Mouse (Mus musculus) spleen, postnatal 4 days (tissue): ENCODE data around the gene Agbl3.

Experiments used
- DNase-seq, 2 experiments: peaks; one replicate each; pipeline ENCODE4 v3.0.0; 2022; ENCODE audit warnings: low spot score in 2 of 2

Agbl3 gene

DNA sequence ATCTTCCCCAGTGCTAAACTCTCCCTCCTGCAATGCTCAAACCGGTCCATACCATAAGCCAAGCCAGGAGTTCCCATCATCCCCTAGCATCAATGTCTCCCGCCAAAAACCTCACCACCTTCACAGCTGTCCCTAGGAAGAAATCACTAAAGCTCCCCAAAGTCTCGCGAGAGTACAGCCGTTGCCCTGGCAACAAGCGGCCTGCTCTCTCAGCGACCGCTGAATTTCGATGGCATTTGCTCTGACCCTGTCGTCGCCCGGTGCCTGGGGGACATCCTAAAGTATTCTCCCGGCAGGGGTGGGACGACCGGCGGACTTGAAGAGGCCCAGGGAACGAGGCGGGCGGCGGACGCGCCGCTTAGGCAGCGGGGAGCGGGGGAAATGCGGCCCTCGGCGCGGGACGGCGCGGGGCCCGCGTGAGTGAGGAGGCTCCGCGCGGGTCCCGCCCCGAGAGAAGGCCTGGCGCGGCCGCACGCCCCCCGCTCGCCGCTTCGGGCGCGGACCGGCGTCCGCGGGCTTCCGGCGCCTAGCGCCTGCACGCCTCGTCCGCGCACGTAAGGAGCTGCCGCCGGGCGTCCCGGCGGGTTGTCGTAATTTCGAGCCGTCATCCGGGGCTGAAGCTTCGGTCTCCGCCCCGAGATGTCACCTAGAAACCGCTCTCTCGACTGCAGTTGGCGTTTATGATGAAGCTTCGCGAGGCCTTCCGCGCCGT lies at the start of gene Agbl3:
Gene Agbl3, plus strand, starts transcription at position 202 of the 712 bp plus-strand sequence.
- DNase-seq, result peak; percentile 94 to 98

DNA sequence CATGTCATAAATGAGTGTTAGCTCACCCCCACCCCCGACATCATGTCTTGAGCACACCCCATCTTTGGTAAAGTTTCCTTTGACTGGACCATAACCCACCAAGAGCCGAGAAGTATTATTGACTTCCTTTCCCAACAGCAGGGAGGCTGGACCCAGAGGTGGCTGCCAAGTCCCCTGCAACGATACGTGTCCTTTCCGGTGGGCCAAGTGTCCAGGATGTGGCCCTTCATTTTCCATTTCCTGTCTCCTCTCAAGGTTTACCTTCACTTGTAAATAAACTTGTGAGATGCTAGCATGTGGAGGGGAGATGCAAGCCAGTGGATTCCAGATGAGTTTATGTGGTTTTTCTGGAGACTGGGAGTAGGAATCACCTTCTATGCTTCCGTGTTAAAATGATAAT lies 49.2 kb upstream of the Agbl3 start:
- no peak for DNase-seq

DNA sequence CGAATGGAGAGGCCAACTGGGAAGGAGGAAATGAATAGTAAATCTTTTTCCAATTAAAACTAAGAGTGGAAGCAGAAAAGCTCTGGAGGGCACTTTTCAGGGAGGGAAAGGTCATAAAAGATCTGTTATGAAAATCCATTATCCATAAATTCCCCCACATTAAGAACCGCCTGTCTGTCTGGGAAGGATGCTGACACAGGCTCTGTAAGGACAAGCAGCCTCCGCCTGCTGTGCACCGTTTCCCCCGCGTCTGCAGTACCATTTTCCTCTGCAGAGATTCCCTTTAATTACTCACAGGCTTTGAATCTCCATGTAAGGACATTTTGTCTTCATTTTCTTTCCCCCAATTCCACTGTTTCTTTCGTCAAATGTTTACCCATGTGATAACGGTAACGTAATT lies 48.7 kb upstream of the Agbl3 start:
- no peak for DNase-seq

DNA sequence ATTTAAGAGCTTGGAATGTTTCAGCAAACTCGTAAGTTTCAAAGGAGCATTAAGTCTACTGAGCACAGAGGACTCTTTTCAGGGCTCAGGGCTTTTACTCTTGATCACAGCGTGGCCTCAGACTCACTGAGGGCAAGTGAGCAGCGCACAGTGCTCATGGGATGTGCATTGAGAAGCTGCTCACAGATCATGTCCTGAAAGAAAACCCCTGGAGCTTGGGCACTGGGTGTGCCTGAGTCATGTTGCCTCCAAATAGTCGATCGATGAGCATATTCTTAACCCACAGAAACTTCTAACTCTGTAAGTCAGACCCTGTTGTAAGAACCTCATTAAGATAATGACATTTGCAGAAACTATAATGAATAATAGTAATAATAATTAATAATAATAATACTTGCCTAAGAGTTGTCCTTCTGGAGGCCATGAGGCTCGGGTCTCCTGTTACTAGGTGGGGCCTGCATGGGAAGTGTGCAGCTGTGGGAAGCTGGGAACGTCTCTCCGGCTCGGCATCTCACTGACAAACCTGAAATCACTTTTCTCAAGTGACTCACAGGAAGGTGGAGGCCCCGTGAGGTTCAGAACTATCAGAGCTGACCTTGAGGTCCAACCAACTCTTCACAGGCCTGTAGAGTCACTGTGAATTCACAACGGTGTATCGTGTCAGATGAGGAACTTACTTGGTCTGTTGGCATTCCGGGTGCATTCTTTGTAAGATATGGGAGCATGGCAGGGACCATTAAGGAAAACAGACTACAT lies 45.1 kb upstream of the Agbl3 start:
- DNase-seq, result no peak

DNA sequence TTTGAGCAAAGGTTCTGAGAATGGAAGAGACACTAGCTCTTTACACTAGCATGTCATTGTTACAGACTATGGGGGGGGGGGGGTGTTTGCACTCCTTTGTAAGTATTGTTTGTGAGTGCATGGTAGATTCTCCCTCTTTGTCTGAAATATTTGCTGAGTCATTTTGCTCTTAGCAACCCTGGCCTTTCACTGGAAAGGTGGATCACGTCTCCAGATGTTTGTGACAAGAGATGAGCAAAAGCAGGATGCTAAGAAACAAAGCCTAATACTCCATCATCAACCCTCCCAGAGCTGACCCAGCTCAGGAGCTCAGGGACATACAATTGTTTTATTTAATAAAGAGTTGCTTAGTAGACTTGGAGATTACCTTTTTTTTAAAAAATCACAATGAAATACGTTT lies 43.3 kb upstream of the Agbl3 start:
- DNase-seq, result no peak

DNA sequence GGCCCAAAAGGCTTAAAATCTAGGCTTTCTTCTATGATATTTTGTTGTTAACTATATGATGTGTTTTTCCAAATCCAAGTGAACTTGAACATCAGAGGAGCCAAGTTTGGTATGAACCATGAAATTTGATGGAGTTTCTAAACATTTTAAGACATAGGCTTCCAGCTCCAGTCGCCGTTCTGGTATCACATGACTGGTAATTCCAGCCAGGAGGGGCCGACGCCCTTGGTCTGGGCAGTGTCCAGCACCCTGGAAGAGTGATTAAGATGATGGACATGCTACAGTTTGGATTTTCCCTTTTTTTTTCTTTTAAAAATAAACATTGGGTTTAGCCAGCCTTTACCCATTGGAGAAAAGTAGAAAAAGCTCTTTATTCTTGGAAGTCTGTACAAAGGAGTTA lies 36.3 kb upstream of the Agbl3 start:
- no peak for DNase-seq

DNA sequence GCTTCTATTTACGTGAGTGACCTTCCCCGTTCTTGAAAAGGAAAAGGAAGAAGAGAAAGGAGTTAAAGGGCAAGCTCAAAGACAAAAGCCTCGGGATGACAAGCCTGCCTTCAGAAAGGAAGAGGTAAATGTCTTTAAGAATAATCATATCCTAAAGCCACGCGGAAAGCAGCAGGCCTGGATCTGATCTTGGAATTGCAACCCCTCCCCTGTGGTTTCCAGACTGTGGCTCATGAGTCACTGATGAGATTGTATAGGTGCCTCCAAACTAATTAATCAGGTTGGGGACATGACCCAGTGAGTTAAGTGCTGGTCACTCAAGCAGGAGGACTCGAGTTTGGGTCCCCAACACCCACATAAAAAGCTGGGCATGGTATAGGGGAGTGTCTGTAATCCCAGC lies 32.4 kb upstream of the Agbl3 start:
- no peak for DNase-seq

DNA sequence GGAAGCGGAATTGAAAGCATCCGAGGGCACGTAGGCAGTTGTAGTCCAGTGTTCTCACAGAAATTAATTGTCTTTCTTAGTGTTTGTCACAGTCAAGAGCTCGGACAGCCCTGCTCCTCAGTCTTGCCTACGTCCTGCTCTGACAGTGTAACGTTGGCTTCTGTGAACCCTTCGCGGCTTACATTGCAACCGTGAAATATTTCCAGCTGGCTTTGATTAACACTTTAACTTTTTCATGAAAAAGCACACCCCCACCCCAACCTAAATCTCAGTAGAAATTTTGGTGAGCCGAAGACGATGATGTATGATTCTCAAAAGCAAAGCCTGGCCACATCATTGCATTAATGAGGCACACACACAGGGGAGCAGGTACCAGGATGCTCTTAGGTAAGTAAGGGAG lies 31.7 kb upstream of the Agbl3 start:
- DNase-seq, result no peak

DNA sequence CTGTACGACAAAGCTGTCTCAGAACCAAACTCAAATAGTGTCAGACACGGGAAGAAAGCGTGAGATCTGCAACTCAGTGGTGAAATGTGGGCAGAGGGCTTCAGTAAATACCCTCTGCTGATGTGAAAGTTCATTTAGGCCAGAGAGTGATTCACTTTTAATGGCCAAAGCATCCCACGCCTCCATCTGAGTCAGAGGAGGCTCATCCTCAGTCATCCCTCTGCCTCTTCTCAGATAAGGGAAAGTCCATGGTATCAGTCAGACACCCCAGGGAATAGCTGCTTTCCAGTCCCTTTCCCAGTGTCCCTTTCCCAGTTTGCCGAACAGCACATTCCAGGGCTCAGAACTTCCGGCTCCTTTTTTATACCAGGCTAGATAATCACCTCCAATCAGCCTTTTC lies 30.7 kb upstream of the Agbl3 start:
- no peak for DNase-seq

DNA sequence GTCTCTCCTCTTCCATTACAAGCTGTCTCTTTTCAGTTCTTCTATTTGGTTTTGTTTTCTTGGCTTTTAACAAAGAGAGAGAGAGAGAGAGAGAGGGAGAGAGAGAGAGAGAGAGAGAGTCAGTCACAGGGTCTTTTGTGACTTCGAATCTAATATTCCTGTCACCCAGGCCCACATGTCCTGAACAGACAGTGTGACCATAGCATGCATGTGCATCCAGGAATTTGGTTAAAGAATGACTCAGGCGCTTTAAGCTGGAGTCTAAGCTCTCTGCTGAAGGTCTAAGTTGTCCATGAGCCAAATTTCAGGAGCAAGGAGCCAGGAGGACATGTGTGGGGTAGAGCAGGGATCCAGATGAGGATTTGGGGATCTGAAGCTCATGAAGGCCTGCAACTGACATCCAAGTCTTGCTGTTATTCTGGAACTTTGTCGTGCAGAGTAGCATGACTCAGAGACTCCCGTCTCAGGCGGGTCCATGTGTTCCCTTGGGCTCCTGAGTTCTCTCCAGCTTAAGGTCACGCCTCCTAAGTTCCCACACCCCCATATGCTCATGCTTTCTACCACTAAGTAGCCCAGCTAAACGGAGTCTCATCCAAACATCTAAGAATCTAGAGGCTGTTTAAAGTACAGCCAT lies 29.6 kb upstream of the Agbl3 start:
- no peak for DNase-seq

DNA sequence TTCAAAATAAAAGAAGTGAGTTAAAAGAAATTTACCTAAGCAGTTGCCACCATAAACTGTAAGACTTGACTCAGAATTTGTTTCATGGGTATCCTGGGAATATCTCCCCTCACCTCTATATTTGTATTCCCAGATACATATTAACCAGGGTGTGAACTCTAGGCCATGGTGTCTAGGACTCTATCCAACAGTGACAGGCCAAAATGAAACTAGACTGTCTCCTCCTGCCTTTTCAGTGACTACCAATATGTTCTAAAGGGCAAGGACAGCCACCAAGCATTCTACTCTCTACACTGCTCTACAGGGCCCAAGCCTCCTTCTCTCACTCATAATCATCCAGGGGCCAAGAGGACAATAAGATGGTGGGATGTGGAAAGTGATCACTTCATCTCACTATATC lies 28.6 kb upstream of the Agbl3 start:
- DNase-seq, result no peak

DNA sequence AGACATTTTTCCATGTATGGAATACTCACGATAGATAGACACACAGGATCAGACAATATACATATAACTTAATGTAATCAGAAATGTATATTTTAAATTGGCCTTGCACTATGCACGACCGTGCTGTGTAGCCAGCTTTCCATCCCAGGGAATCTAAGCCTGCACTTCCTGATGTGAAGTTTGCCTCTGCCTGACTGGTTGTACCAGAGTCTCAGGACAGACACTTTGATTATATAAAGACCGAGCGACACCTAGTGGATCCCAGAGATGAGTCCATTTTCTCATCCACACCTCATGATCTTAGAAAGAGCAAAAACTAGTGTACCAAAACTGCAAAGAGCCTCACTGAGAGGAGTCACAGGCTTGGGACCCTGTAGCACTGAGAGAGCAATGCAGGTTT lies 25.8 kb upstream of the Agbl3 start:
- DNase-seq, result no peak

DNA sequence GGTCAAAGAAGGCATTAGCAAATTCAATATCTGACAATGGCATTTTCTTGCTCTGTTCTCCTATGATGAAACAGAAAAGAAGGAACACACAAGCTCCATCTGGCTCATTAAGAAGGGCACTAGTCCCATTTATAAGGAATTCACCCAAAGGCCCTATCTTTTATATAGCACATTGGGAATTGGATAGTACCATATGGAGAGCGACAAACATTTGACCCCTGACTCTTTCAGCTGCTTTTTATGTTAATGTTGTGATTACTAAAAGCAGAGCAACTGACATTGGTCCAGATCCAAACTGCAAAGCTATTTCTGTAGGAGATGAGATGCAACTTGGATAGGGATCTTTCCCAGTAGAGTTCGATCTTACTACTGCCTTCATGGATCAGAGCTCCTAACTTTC lies 21.9 kb upstream of the Agbl3 start:
- no peak for DNase-seq

DNA sequence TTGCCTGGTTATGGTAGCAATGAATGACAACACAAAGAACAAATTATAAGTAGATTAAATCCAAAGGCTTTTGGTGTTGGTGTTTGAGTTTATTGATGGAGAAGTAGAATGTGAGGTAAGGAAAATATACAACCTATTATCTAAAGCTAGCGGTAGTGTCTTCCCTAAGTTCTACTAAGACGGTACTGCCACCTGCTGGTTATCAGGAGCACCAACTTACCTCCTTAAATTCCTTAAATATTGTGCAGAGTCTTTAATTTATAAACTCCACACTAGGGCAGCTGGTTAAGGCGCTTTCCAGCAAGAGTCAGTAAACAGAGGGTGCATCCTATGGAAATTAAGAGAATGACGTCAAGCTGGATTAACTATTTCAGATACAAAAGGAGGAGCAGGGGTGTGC lies 20.2 kb upstream of the Agbl3 start:
- peak in 1 of 2 experiments; percentile 25 for DNase-seq

DNA sequence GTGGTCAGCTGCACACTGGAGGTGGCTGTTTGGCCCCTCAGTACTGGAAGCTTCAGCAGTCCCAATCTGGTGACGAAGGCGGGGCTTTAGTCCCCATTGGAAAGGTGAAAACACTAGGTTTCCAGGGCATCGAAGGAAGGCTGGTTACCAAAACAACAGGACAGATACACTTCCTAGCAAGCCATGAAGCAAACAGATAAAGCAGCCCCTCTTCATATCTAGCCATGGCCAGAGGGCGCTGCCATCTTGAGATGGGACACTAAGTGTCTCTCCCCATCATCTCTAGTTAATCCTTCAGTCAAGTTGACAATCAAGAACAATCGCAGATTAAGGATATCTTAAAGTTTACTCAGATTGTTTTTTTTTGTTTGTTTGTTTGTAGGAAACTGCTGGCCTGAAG lies 14.5 kb upstream of the Agbl3 start:
- DNase-seq, result no peak

DNA sequence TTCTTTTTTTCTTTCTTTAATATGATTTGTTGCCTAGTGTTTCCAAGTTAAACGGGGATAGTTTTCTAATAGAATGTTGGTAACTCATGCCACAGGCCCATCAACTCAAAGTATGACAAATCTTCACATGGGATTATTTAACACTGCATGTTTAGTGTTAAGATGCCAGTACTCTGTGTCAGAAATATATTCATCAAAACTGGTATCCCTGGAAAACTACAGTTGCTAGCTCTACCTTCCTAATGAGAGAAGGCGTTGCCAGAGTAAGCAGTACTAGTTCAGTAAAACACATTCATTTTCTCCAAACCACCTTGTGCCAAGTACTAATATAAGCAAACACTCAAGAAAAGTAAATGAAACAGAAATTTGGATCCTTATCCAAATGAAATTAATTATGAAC lies 10.2 kb upstream of the Agbl3 start:
- no peak for DNase-seq

DNA sequence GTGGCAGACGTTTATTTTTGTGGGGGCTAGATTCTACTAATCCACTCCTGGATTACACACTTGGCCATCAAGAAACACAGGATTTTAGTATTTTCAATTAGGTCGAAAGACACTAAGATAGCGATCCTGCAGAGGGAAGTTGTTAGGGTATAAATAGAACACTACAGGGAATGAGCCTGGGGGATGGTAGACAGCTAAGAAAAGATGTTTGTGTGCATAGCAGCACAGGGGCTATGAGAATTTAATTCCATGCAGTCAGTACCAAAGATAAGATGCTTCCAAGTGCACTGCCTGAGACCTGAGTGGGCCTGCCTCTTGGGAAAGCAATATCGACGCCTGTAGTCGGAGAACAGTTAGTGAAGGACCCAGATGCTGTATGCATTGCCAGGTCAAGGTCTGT lies 9.7 kb upstream of the Agbl3 start:
- no peak for DNase-seq

DNA sequence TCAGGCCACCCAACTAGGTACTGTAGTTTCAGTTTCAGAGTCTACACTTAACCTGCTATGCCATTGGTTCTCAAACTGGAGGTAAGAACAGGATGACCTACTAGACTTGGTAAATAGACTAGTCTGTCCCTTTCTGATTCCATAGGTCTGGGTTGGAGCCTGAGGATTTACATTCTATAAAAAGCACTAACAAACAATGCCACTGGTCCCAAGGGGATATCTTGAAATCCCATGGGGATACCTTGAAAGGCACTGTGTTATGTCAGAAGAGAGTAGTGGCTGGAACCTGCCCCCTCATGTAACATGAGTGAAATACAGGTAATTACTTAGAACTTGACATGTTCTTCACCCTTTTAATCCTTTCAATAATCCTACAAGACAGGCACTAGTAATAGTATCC lies 3.8 kb upstream of the Agbl3 start:
- DNase-seq, result no peak

DNA sequence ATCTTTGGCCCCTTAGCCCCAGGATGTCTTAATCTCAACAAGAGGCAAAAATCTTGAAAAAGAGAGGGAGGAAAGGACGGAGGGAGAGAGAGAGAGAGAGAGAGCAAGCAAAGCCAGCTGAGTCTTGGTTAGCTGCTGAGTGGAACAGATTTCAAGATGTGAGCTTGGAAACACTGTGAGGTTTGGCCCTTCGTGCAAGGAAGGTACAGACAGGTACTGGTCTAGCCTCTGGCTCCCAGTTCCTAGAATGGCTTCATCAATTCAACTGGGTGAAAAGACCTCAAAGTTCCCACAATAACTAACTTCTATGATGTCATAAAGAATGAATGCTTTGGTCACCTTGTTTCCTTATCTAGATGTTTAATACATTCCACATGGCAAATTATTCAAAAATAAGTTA lies 3.1 kb upstream of the Agbl3 start:
- DNase-seq, result no peak

DNA sequence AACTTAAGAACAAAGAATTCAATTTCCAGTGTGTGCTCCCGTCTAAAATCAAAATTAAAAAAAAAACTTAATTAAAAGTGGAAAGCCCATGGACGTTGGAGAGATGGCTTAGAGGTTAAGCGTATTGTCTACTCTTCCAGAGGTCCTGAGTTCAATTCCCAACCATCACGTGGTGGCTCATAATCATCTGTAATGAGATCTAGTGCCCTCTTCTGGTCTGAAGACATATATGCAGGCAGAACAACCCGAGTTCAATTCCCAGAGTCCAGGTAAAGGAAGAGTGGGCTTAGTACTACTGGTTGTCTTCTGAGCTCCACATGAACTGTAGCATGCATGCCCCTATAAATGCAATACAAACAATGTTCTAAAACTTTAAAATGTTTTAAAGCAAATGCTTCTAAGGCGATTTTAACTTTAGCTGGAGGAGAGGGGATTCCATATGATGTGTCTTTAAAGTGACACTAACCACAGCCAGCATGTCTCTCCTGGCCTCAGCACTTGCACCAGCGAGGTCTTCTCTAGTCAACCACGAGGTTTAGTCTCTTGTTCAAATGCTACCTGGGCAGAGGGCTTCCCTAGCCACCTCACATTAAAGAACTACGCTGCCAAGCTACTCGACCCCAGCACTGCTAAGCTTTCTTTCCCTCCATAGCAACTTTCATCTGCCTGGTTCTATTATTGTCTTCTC lies 2.1 kb upstream of the Agbl3 start:
- no peak for DNase-seq

DNA sequence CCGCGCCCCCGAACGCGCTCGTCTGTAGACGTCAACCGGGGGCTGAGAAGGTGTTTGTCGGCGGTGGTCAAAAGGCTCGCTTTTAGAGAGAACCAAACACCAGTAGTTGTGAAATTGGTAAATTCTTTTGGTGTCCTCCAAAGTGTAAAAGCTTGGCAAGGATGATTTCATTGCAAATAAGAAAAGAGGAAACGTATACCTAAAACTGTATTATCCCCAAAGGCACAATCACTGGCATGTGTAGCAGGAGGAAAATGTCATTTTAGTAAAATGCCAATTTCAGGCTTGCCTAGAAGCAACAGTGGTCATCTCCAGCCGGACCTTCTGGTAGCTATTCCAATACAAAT lies 684 bp downstream of the Agbl3 start:
- DNase-seq, result no peak

DNA sequence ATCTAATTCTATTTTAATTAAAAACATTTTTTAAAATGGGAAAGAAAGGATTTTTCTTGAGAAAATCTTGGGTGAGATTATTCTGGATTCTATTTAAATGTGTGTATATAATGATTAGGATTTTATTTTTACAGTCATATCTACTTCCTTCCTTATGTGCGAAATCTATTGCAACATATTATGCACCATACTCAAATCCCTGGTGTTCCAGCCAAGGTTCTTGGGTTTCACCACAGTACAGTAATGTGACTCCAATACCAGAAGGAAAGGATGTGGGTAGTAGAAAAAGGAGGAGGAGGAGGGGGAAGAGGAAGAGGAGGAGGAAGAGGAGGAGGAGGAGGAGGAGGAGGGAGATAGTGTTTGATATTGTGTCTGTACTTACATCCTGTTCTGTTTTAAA lies 2.3 kb downstream of the Agbl3 start:
- no peak for DNase-seq

DNA sequence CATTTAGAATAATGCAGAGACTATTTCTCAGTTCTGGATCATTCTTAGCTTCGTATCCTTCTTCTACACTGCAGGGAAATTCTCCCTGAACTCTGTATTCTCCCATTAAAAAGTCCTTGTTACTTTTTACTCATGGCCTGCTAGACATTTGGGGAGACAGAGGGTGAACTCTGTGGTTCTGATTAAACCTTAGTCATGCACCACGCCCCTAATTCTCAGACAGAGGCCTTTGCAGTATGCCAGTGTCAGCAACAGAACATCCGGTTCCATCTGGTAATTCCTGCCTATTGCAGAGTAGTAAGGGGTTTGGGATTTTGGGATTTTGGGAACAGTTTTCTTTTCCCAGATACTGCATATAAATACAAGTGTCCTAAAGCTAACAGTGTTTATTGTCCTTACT lies 16.6 kb downstream of the Agbl3 start:
- no peak for DNase-seq
